Mouse (Mus musculus) macrophage (primary cell): Measurements from ENCODE around the gene Sv2c. TPM values are rescaled to one million over a fixed set of nuclear protein-coding genes. Genes with fewer than 3 reads are reported as not detected.
"Not testable (repeated sequence)": the region's sequence is repeated elsewhere in the genome, so short reads cannot be mapped to it uniquely, and the experiment has no call there.

Source experiments
- H3K27ac ChIP-seq: fragments of 350-480 bp; formaldehyde crosslinking; 2 replicates; pipeline ENCODE4 v1.9.0; 2021
- H3K36me3 ChIP-seq: fragments of 350-480 bp; formaldehyde crosslinking; 2 replicates; pipeline ENCODE4 v1.9.0; 2021; ENCODE audit errors: inconsistent target
- H3K4me3 ChIP-seq: fragments of 350-480 bp; formaldehyde crosslinking; 2 replicates; pipeline ENCODE4 v1.9.0; 2021; ENCODE audit errors: inconsistent target
- H3K79me2 ChIP-seq: fragments of 350-480 bp; formaldehyde crosslinking; 2 replicates; pipeline ENCODE4 v1.9.0; 2021; ENCODE audit errors: inconsistent target
- WGBS: methylation state at CpG from one replicate; pipeline ENCODE4 v1.1.7; 2026; ENCODE audit warnings: inconsistent platforms; ENCODE audit not compliant: missing documents; 5-methylcytosine and 5-hydroxymethylcytosine counted together
- polyA plus RNA-seq: library from polyadenylated mRNA; stranded (reverse); fragments of 250-400 nt; gene quantifications from 3 replicates; pipeline ENCODE4 v1.2.4, GENCODE M21; 2018; ENCODE audit warnings: inconsistent platforms

Gene Sv2c
- polyA plus RNA-seq, 1 experiment from 2014 or later, result not detected

- H3K4me3 ChIP-seq, result no peak overlapping the region
- no peak overlapping the region for H3K27ac ChIP-seq
- WGBS, result 25% methylated on average over 11 of the region's 11 CpGs
- H3K79me2 ChIP-seq, result no peaks in the 10 kb centered on the region
- no peaks in the 10 kb centered on the region for H3K36me3 ChIP-seq
Measured at GRCm38 (mm10) chr13:96010861-96011511, 121.4 kb downstream of the Sv2c start.

GRCm38 (mm10) chr13:96008975-96009374 lies 123.4 kb downstream of the Sv2c start:
- Histone ChIP-seq H3K79me2 (no peaks in the 10 kb centered on the region), H3K27ac (no peak overlapping the region), H3K36me3 (no peaks in the 10 kb centered on the region), H3K4me3 (no peak overlapping the region)
- WGBS, result 86% methylated on average over 9 of the region's 9 CpGs

- H3K79me2 ChIP-seq, result no peaks in the 10 kb centered on the region
- H3K36me3 ChIP-seq, result no peaks in the 10 kb centered on the region
- no peak overlapping the region for H3K4me3 ChIP-seq
- no peak overlapping the region for H3K27ac ChIP-seq
- WGBS, result 67% methylated on average over 3 of the region's 3 CpGs
Measured at GRCm38 (mm10) chr13:96008154-96008553, 124.2 kb downstream of the Sv2c start.

- H3K4me3 ChIP-seq, result no peak overlapping the region
- H3K27ac ChIP-seq, result no peak overlapping the region
- WGBS, result 98% methylated on average over 3 of the region's 3 CpGs
Measured at GRCm38 (mm10) chr13:96003539-96003938, 128.8 kb downstream of the Sv2c start.

GRCm38 (mm10) chr13:96002475-96002874 lies 129.9 kb downstream of the Sv2c start:
- Histone ChIP-seq H3K4me3 (no peak overlapping the region), H3K79me2 (no peaks in the 10 kb centered on the region), H3K36me3 (no peaks in the 10 kb centered on the region), H3K27ac (no peak overlapping the region)
- 59% methylated on average over 5 of the region's 5 CpGs for WGBS

More at GRCm38 (mm10) chr13:96003539-96003938, 128.8 kb downstream of the Sv2c start:
- Histone ChIP-seq H3K79me2 (no peaks in the 10 kb centered on the region), H3K36me3 (no peaks in the 10 kb centered on the region)

- Histone ChIP-seq H3K36me3 (no peaks in the 10 kb centered on the region), H3K27ac (no peak overlapping the region), H3K79me2 (no peaks in the 10 kb centered on the region), H3K4me3 (no peak overlapping the region)
- 95% methylated on average over 10 of the region's 10 CpGs for WGBS
Measured at GRCm38 (mm10) chr13:95999396-95999795, 133.0 kb downstream of the Sv2c start.

- Histone ChIP-seq H3K36me3 (no peaks in the 10 kb centered on the region), H3K4me3 (no peak overlapping the region), H3K27ac (no peak overlapping the region), H3K79me2 (no peaks in the 10 kb centered on the region)
- 63% methylated on average over 2 of the region's 2 CpGs for WGBS
Measured at GRCm38 (mm10) chr13:95997294-95997693, 135.1 kb downstream of the Sv2c start.

GRCm38 (mm10) chr13:95994705-95995703 lies 137.4 kb downstream of the Sv2c start:
- H3K27ac ChIP-seq, result no peak overlapping the region
- 91% methylated on average over 27 of the region's 27 CpGs for WGBS
- no peaks in the 10 kb centered on the region for H3K36me3 ChIP-seq
- H3K4me3 ChIP-seq, result no peak overlapping the region
- H3K79me2 ChIP-seq, result no peaks in the 10 kb centered on the region

- no peaks in the 10 kb centered on the region for H3K36me3 ChIP-seq
- 26% methylated on average over 9 of the region's 9 CpGs for WGBS
- H3K79me2 ChIP-seq, result no peaks in the 10 kb centered on the region
- H3K27ac ChIP-seq, result no peak overlapping the region
- no peak overlapping the region for H3K4me3 ChIP-seq
Measured at GRCm38 (mm10) chr13:95988181-95988580, 144.2 kb downstream of the Sv2c start.

GRCm38 (mm10) chr13:95987147-95987546 lies 145.2 kb downstream of the Sv2c start:
- WGBS, result 53% methylated on average over 5 of the region's 5 CpGs
- H3K27ac ChIP-seq, result no peak overlapping the region
- H3K79me2 ChIP-seq, result no peaks in the 10 kb centered on the region

GRCm38 (mm10) chr13:95986375-95986774 lies 146.0 kb downstream of the Sv2c start:
- Histone ChIP-seq H3K27ac (no peak overlapping the region), H3K79me2 (no peaks in the 10 kb centered on the region), H3K4me3 (no peak overlapping the region), H3K36me3 (no peaks in the 10 kb centered on the region)
- WGBS, result 94% methylated on average over 13 of the region's 13 CpGs

More at GRCm38 (mm10) chr13:95987147-95987546, 145.2 kb downstream of the Sv2c start:
- H3K4me3 ChIP-seq, result no peak overlapping the region
- no peaks in the 10 kb centered on the region for H3K36me3 ChIP-seq

- H3K79me2 ChIP-seq, result no peaks in the 10 kb centered on the region
- WGBS, result 92% methylated on average over 10 of the region's 10 CpGs
- no peak overlapping the region for H3K4me3 ChIP-seq
- no peak overlapping the region for H3K27ac ChIP-seq
- no peaks in the 10 kb centered on the region for H3K36me3 ChIP-seq
Measured at GRCm38 (mm10) chr13:95975225-95975624, 157.2 kb downstream of the Sv2c start.

- 84% methylated on average over 11 of the region's 11 CpGs for WGBS
- H3K79me2 ChIP-seq, result no peaks in the 10 kb centered on the region
- no peak overlapping the region for H3K27ac ChIP-seq
- H3K36me3 ChIP-seq, result no peaks in the 10 kb centered on the region
- no peak overlapping the region for H3K4me3 ChIP-seq
Measured at GRCm38 (mm10) chr13:95974106-95974505, 158.3 kb downstream of the Sv2c start.

- no peak overlapping the region for H3K27ac ChIP-seq
- no peaks in the 10 kb centered on the region for H3K36me3 ChIP-seq
- H3K4me3 ChIP-seq, result no peak overlapping the region
- 55% methylated on average over 11 of the region's 11 CpGs for WGBS
- H3K79me2 ChIP-seq, result no peaks in the 10 kb centered on the region
Measured at GRCm38 (mm10) chr13:95973368-95973958, 158.9 kb downstream of the Sv2c start.

- WGBS, result 100% methylated on average over 2 of the region's 2 CpGs
Measured at GRCm38 (mm10) chr13:95968031-95968430, 164.3 kb downstream of the Sv2c start.

More at GRCm38 (mm10) chr13:95968031-95968430, 164.3 kb downstream of the Sv2c start:
- H3K36me3 ChIP-seq, H3K79me2 ChIP-seq, H3K27ac ChIP-seq, H3K4me3 ChIP-seq: not testable (repeated sequence)
